Mouse (Mus musculus): ENCODE measurements around the gene Gm5773.
"Not testable (repeated sequence)": the region's sequence is repeated elsewhere in the genome, so short reads cannot be mapped to it uniquely, and the experiment has no call there.

The Gm5773 gene

GRCm38 (mm10) chr3:93772700-93773099 is at the start of gene Gm5773:
Gene Gm5773, plus strand, starts transcription at chr3:93773000.
- not testable (repeated sequence) for DNase-seq (ENCODE audit: extremely low read depth, low read depth, low spot score)

- DNase-seq (ENCODE audit: extremely low read depth, low read depth, low spot score) = not testable (repeated sequence)
These were observed 27.3 kb upstream of the Gm5773 start for GRCm38 (mm10) chr3:93745475-93745874.

GRCm38 (mm10) chr3:93754022-93754421 is 18.8 kb upstream of the Gm5773 start:
- DNase-seq (ENCODE audit: extremely low read depth, low read depth, low spot score) = not testable (repeated sequence)

GRCm38 (mm10) chr3:93796098-93796497 is 23.3 kb downstream of the Gm5773 start, which contains the start of gene Tdpoz4:
Gene Tdpoz4, plus strand, starts transcription at chr3:93796398.
- DNase-seq (ENCODE audit: extremely low read depth, low read depth, low spot score) = not testable (repeated sequence)

- not testable (repeated sequence) for DNase-seq (ENCODE audit: extremely low read depth, low read depth, low spot score)
These were observed 40.5 kb downstream of the Gm5773 start for GRCm38 (mm10) chr3:93813341-93813740.
